16 mouse cellular contexts compared by ENCODE assay signal in the genomic region with DNA sequence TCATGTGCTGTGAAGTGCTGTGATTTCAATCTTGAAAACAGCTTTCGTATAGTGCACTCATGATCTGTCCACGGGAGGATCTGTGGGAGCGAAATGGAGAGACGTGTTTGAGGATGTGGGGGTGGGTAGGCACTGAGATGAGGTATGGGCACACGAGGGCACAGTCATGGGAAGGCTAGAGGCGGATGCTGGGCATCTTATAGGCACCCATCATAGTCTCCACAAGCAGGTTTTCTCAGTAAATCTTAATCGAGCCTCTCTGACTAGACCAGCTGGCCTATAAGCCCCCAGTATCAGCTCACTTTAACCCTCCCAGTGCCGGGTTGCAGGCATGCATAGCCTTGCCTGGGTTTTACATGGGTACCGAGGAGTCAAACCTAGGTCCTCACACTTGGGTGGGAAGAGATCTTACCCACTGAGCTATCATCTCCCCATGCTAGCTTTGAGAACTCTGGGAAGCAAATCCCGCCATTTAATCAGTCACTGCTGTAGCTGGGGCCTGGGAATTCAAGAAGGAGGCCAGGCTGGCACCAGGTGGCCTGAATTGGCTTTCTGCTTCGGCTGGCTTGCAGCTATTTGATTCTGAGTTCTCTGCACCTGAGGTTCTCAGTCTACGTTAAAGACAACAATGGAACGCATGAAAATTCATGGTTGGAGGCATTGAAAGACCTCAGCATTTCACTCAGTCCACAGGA. TPM values are rescaled to one million over a fixed set of nuclear protein-coding genes. Genes with fewer than 3 reads are reported as not detected.
A peak's percentile ranks its signal among the peaks of the same experiment; 100 is the strongest.
DNase-seq lines count a peak whose midpoint lies in the region; ATAC-seq lines count a peak whose summit lies in the region.
"Had no signal": no experiment of that assay in that cellular context is flagged by ENCODE, and none has a peak within 500 bp of the region (broad histone marks: within the 10 kb centered on the region; RNA-seq: fewer than 3 reads in every experiment).

No protein-coding gene starts in this region.

- H3K36me3 ChIP-seq in forebrain, embryonic 13.5 days (ENCODE audit: poor library complexity, severe bottlenecking), result no peaks in the 10 kb centered on the region
- H3K36me3 ChIP-seq in forebrain, embryonic 15.5 days, result no peaks in the 10 kb centered on the region
- no peaks in the 10 kb centered on the region for H3K36me3 ChIP-seq in limb, embryonic 12.5 days
- H3K36me3 ChIP-seq in limb, embryonic 10.5 days, result no peaks in the 10 kb centered on the region
- no peaks in the 10 kb centered on the region for H3K36me3 ChIP-seq in hindbrain, embryonic 11.5 days (ENCODE audit: control insufficient read depth, insufficient read depth, low read length)
- no peaks in the 10 kb centered on the region for H3K36me3 ChIP-seq in neural tube, embryonic 13.5 days
- H3K36me3 ChIP-seq: embryonic facial prominence, embryonic 12.5 days had no signal

- 67% methylated on average over 13 of the region's 13 CpGs for WGBS in forebrain, embryonic 13.5 days
- 70% methylated on average over 13 of the region's 13 CpGs for WGBS in forebrain, embryonic 15.5 days
- WGBS in limb, embryonic 12.5 days, result 53% methylated on average over 13 of the region's 13 CpGs
- WGBS in limb, embryonic 10.5 days, result 74% methylated on average over 13 of the region's 13 CpGs
- WGBS in hindbrain, embryonic 11.5 days, result 65% methylated on average over 13 of the region's 13 CpGs
- 43% methylated on average over 13 of the region's 13 CpGs for WGBS in neural tube, embryonic 13.5 days

- no peak overlapping the region for H3K4me2 ChIP-seq in forebrain, embryonic 13.5 days
- H3K4me2 ChIP-seq in forebrain, embryonic 15.5 days (replicated peaks), result no peak overlapping the region
- no peak overlapping the region for H3K4me2 ChIP-seq in limb, embryonic 12.5 days
- H3K4me2 ChIP-seq in hindbrain, embryonic 11.5 days (replicated peaks; ENCODE audit: low read depth, low read length), result no peak overlapping the region
- H3K4me2 ChIP-seq in neural tube, embryonic 13.5 days, result no peak overlapping the region
- H3K4me2 ChIP-seq: embryonic facial prominence, embryonic 12.5 days had no signal

- no peak overlapping the region for H3K4me3 ChIP-seq in forebrain, embryonic 13.5 days
- H3K4me3 ChIP-seq in forebrain, embryonic 15.5 days, result no peak overlapping the region
- no peak overlapping the region for H3K4me3 ChIP-seq in limb, embryonic 12.5 days (replicated peaks)
- no peak overlapping the region for H3K4me3 ChIP-seq in limb, embryonic 10.5 days
- no peak overlapping the region for H3K4me3 ChIP-seq in hindbrain, embryonic 11.5 days (ENCODE audit: low read depth, low read length)
- H3K4me3 ChIP-seq in neural tube, embryonic 13.5 days, result no peak overlapping the region
- H3K4me3 ChIP-seq: embryonic facial prominence, embryonic 12.5 days had no signal

- H3K4me1 ChIP-seq in forebrain, embryonic 13.5 days, result no peaks in the 10 kb centered on the region
- no peaks in the 10 kb centered on the region for H3K4me1 ChIP-seq in forebrain, embryonic 15.5 days
- peaks cover 11% of the 10 kb centered on the region; the same call in 1 of the 2 replicates for H3K4me1 ChIP-seq in limb, embryonic 12.5 days (replicated peaks)
- peaks cover 7% of the 10 kb centered on the region; the same call in 1 of the 2 replicates for H3K4me1 ChIP-seq in limb, embryonic 10.5 days
- H3K4me1 ChIP-seq in hindbrain, embryonic 11.5 days (replicated peaks; ENCODE audit: control insufficient read depth, insufficient read depth, low read length), result no peaks in the 10 kb centered on the region
- H3K4me1 ChIP-seq in neural tube, embryonic 13.5 days (replicated peaks), result peaks cover 19% of the 10 kb centered on the region
- H3K4me1 ChIP-seq: embryonic facial prominence, embryonic 12.5 days had no signal

- H3K9me3 ChIP-seq in forebrain, embryonic 13.5 days (replicated peaks), result peaks cover 5% of the 10 kb centered on the region; the same call in 1 of the 2 replicates
- no peaks in the 10 kb centered on the region for H3K9me3 ChIP-seq in forebrain, embryonic 15.5 days
- no peaks in the 10 kb centered on the region for H3K9me3 ChIP-seq in limb, embryonic 12.5 days
- H3K9me3 ChIP-seq in limb, embryonic 10.5 days (replicated peaks), result no peaks in the 10 kb centered on the region
- no peaks in the 10 kb centered on the region for H3K9me3 ChIP-seq in hindbrain, embryonic 11.5 days (ENCODE audit: control insufficient read depth, low read length)
- no peaks in the 10 kb centered on the region for H3K9me3 ChIP-seq in neural tube, embryonic 13.5 days
- H3K9me3 ChIP-seq: embryonic facial prominence, embryonic 12.5 days had no signal

- 0 out of 2 replicates have a peak, but pooled peaks have one; percentile 8 for ATAC-seq in forebrain, embryonic 13.5 days
- ATAC-seq in forebrain, embryonic 15.5 days (replicated peaks), result no peak; the same call in 1 of the 2 replicates
- peak; percentile 48; the same call in 1 of the 2 replicates for ATAC-seq in limb, embryonic 12.5 days (ENCODE audit: insufficient number of reproducible peaks, insufficient read depth, low FRiP score, low TSS enrichment, low read depth)
- peak; percentile 78 for ATAC-seq in hindbrain, embryonic 11.5 days (ENCODE audit: low FRiP score)
- ATAC-seq in neural tube, embryonic 13.5 days (ENCODE audit: low read depth), result peak; percentile 42
- ATAC-seq: intestine, postnatal 0 days; liver, postnatal 0 days had no signal

- H3K27ac ChIP-seq in forebrain, embryonic 13.5 days, result no peak overlapping the region
- no peak overlapping the region for H3K27ac ChIP-seq in forebrain, embryonic 15.5 days (replicated peaks)
- no peak overlapping the region for H3K27ac ChIP-seq in limb, embryonic 12.5 days
- H3K27ac ChIP-seq in limb, embryonic 10.5 days, result no peak overlapping the region
- peak overlapping the region; percentile 58 for H3K27ac ChIP-seq in hindbrain, embryonic 11.5 days (ENCODE audit: low read depth, low read length)
- peak overlapping the region; percentile 39 for H3K27ac ChIP-seq in neural tube, embryonic 13.5 days (replicated peaks)
- H3K27ac ChIP-seq: embryonic facial prominence, embryonic 12.5 days; stomach, postnatal 0 days had no signal

- DNase-seq in limb, embryonic 10.5 days (ENCODE audit: low spot score), result no peak
- DNase-seq in hindbrain, embryonic 11.5 days (ENCODE audit: low spot score), result peak; percentile 53
- DNase-seq in testis, postnatal 14 days (ENCODE audit: low spot score), result no peak
- no peak for DNase-seq in heart, adult 9 months (ENCODE audit: low spot score in 2 of 2)
- DNase-seq: B cell, adult 2 months; cerebellum, adult 8-10 months; gastrocnemius, postnatal 36 days; liver, postnatal 0 days had no signal

- no peak overlapping the region for H3K9ac ChIP-seq in forebrain, embryonic 13.5 days
- H3K9ac ChIP-seq in forebrain, embryonic 15.5 days (replicated peaks), result no peak overlapping the region
- H3K9ac ChIP-seq in limb, embryonic 12.5 days (replicated peaks), result no peak overlapping the region
- no peak overlapping the region for H3K9ac ChIP-seq in hindbrain, embryonic 11.5 days (ENCODE audit: low read depth, low read length)
- H3K9ac ChIP-seq in neural tube, embryonic 13.5 days, result no peak overlapping the region
- H3K9ac ChIP-seq: embryonic facial prominence, embryonic 12.5 days; liver, postnatal 0 days had no signal

- no peaks in the 10 kb centered on the region for H3K27me3 ChIP-seq in forebrain, embryonic 13.5 days
- H3K27me3 ChIP-seq in forebrain, embryonic 15.5 days, result no peaks in the 10 kb centered on the region
- H3K27me3 ChIP-seq in limb, embryonic 12.5 days, result peaks cover 6% of the 10 kb centered on the region; the same call in 1 of the 2 replicates
- no peaks in the 10 kb centered on the region for H3K27me3 ChIP-seq in limb, embryonic 10.5 days (ENCODE audit: low read depth, poor library complexity, severe bottlenecking)
- H3K27me3 ChIP-seq in hindbrain, embryonic 11.5 days (ENCODE audit: control insufficient read depth, insufficient read depth, low read length), result no peaks in the 10 kb centered on the region
- no peaks in the 10 kb centered on the region; the same call in 1 of the 2 replicates for H3K27me3 ChIP-seq in neural tube, embryonic 13.5 days

RNA-seq across cellular contexts. Expression of a gene that starts 51.6 kb away (rescaled TPM):
- 0.21 and 0.49 TPM in 2 replicates for polyA plus RNA-seq in forebrain, embryonic 13.5 days (2015; fragmentation: Nextera tagmentation; extraction: Ambion mirVana)
- polyA plus RNA-seq in forebrain, embryonic 15.5 days (2015; fragmentation: Nextera tagmentation; extraction: Ambion mirVana), result 0.32 and 0.37 TPM in 2 replicates
- 0.08 TPM in 1 of 2 replicates, not detected in the other for polyA plus RNA-seq in limb, embryonic 12.5 days (2016; fragmentation: Nextera tagmentation; extraction: Ambion mirVana)
- not detected in 2 replicates for polyA plus RNA-seq in limb, embryonic 10.5 days (2016; fragmentation: Nextera tagmentation; extraction: Ambion mirVana)
- polyA plus RNA-seq in hindbrain, embryonic 11.5 days (2014; fragmentation: Nextera tagmentation; extraction: Ambion mirVana), result 0.36 and 0.37 TPM in 2 replicates
- polyA plus RNA-seq in neural tube, embryonic 13.5 days (2015; fragmentation: Nextera tagmentation; extraction: Ambion mirVana), result 0.47 and 0.62 TPM in 2 replicates
- polyA plus RNA-seq: adrenal gland, adult 2 months; embryonic facial prominence, embryonic 12.5 days; intestine, postnatal 0 days; liver, postnatal 0 days; stomach, postnatal 0 days had no signal

Comparison
In these comparisons a context has a peak if more than half of its experiments do, and no peak if none do; other contexts are left out.
1. H3K27ac ChIP-seq: peak in hindbrain, embryonic 11.5 days (single experiment) and neural tube, embryonic 13.5 days (single experiment); none in forebrain, embryonic 13.5 days (single experiment), forebrain, embryonic 15.5 days (single experiment), limb, embryonic 12.5 days (single experiment) and limb, embryonic 10.5 days (single experiment).